Mouse (Mus musculus) stomach, embryonic 14.5 days (tissue): ENCODE measurements around the gene Adssl1. TPM values are rescaled to one million over a fixed set of nuclear protein-coding genes. Genes with fewer than 3 reads are reported as not detected.
A peak's percentile ranks its signal among the peaks of the same experiment; 100 is the strongest.

Experiments
- ATAC-seq: fragments of 200-750 bp; cut with Nextera tagmentation; 2 replicates; pipeline ENCODE4 v1.8.0; 2017; ENCODE audit warnings: low read depth, moderate TSS enrichment; ENCODE audit not compliant: insufficient number of reproducible peaks, insufficient read depth, low FRiP score
- H3K27ac ChIP-seq: fragments of 300-500 bp; sonication (generic); 2 replicates; pipeline ENCODE4 v1.5.1; 2014; ENCODE audit warnings: mild to moderate bottlenecking, low read length, moderate library complexity, mixed read lengths
- H3K27me3 ChIP-seq: fragments of 300-500 bp; sonication (generic); 2 replicates; pipeline ENCODE4 v1.6.1; 2014; ENCODE audit warnings: low read length, control low read depth, mixed read lengths; ENCODE audit not compliant: control insufficient read depth, insufficient read depth
- H3K36me3 ChIP-seq: fragments of 300-500 bp; sonication (generic); 2 replicates; pipeline ENCODE4 v1.6.1; 2014; ENCODE audit warnings: mild to moderate bottlenecking, control low read depth, low read length, moderate library complexity, mixed read lengths; ENCODE audit not compliant: control insufficient read depth, insufficient read depth
- H3K4me1 ChIP-seq: fragments of 300-500 bp; sonication (generic); 2 replicates; pipeline ENCODE4 v1.6.1; 2014; ENCODE audit warnings: low read length, control low read depth, mixed read lengths; ENCODE audit not compliant: control insufficient read depth, insufficient read depth
- H3K4me2 ChIP-seq: fragments of 300-500 bp; sonication (generic); replicated peaks from 2 replicates; pipeline ENCODE4 v1.6.1; 2014; ENCODE audit warnings: low read depth, low read length, control low read depth
- H3K4me3 ChIP-seq: fragments of 300-500 bp; sonication (generic); 2 replicates; pipeline ENCODE4 v1.5.1; 2014; ENCODE audit warnings: low read depth, low read length, control low read depth
- H3K9ac ChIP-seq: fragments of 300-500 bp; sonication (generic); replicated peaks from 2 replicates; pipeline ENCODE4 v1.6.1; 2014; ENCODE audit warnings: low read depth, mild to moderate bottlenecking, control low read depth, low read length, moderate library complexity, mixed read lengths
- H3K9me3 ChIP-seq: fragments of 300-500 bp; sonication (generic); 2 replicates; pipeline ENCODE4 v1.6.1; 2016; ENCODE audit warnings: low read depth, low read length, control low read depth; ENCODE audit not compliant: control insufficient read depth
- WGBS: fragments of 180-500 bp; shearing (Covaris S2); extraction: QIAGEN DNeasy Blood & Tissue Kit; methylation state at CpG from one replicate; pipeline ENCODE4 v1.1.7; 2014; 5-methylcytosine and 5-hydroxymethylcytosine counted together
- polyA plus RNA-seq: library from polyadenylated mRNA; unstranded; fragments of >200 nt; fragmentation: Nextera tagmentation; extraction: Ambion mirVana; gene quantifications from 2 replicates; pipeline ENCODE4 v1.2.1, GENCODE M21; 2014

The Adssl1 gene
- polyA plus RNA-seq, 1 experiment from 2014 or later: 3.1 TPM

- no peak overlapping the region for H3K4me3 ChIP-seq
- no peak overlapping the region for H3K9ac ChIP-seq
- H3K27ac ChIP-seq: peak overlapping the region; percentile 52; the same call in 1 of the 2 replicates
- peaks cover 29% of the 10 kb centered on the region for H3K4me1 ChIP-seq
- no peak for ATAC-seq
- H3K36me3 ChIP-seq: no peaks in the 10 kb centered on the region
- no peaks in the 10 kb centered on the region for H3K27me3 ChIP-seq
- no peak overlapping the region for H3K4me2 ChIP-seq
- WGBS: 52% methylated on average over 11 of the region's 11 CpGs
- no peaks in the 10 kb centered on the region for H3K9me3 ChIP-seq
Measured at GRCm38 (mm10) chr12:112632084-112632777, 12.4 kb downstream of the Adssl1 start.

GRCm38 (mm10) chr12:112632907-112633306, 13.1 kb downstream of the Adssl1 start:
- H3K36me3 ChIP-seq: no peaks in the 10 kb centered on the region
- H3K4me3 ChIP-seq: no peak overlapping the region
- H3K27me3 ChIP-seq: no peaks in the 10 kb centered on the region
- ATAC-seq: no peak
- 71% methylated on average over 5 of the region's 5 CpGs for WGBS
- H3K9ac ChIP-seq: no peak overlapping the region
- no peak overlapping the region for H3K27ac ChIP-seq
- no peaks in the 10 kb centered on the region for H3K9me3 ChIP-seq
- H3K4me1 ChIP-seq: peaks cover 29% of the 10 kb centered on the region
- H3K4me2 ChIP-seq: no peak overlapping the region

- no peak; the same call in 1 of the 2 replicates for ATAC-seq
- no peak overlapping the region for H3K9ac ChIP-seq
- WGBS: 49% methylated on average over 9 of the region's 9 CpGs
- H3K9me3 ChIP-seq: no peaks in the 10 kb centered on the region
- H3K4me1 ChIP-seq: peaks cover 24% of the 10 kb centered on the region
- no peak overlapping the region for H3K4me3 ChIP-seq
- H3K27ac ChIP-seq: no peak overlapping the region
- H3K27me3 ChIP-seq: no peaks in the 10 kb centered on the region
- no peak overlapping the region for H3K4me2 ChIP-seq
- H3K36me3 ChIP-seq: no peaks in the 10 kb centered on the region
Measured at GRCm38 (mm10) chr12:112633686-112634085, 13.8 kb downstream of the Adssl1 start.

GRCm38 (mm10) chr12:112639526-112639925, 19.7 kb downstream of the Adssl1 start:
- no peak for ATAC-seq
- H3K27me3 ChIP-seq: no peaks in the 10 kb centered on the region
- no peak overlapping the region for H3K4me3 ChIP-seq
- H3K27ac ChIP-seq: no peak overlapping the region
- no peak overlapping the region for H3K9ac ChIP-seq
- no peak overlapping the region for H3K4me2 ChIP-seq
- H3K9me3 ChIP-seq: no peaks in the 10 kb centered on the region
- 82% methylated on average over 10 of the region's 10 CpGs for WGBS
- H3K4me1 ChIP-seq: no peaks in the 10 kb centered on the region
- H3K36me3 ChIP-seq: no peaks in the 10 kb centered on the region

GRCm38 (mm10) chr12:112643126-112643525, 23.3 kb downstream of the Adssl1 start:
- Histone ChIP-seq H3K36me3 (peaks cover 5% of the 10 kb centered on the region), H3K27ac (no peak overlapping the region), H3K9me3 (no peaks in the 10 kb centered on the region), H3K9ac (no peak overlapping the region), H3K27me3 (no peaks in the 10 kb centered on the region), H3K4me1 (peaks cover 11% of the 10 kb centered on the region), H3K4me2 (no peak overlapping the region), H3K4me3 (no peak overlapping the region)
- WGBS: 90% methylated on average over 6 of the region's 6 CpGs
- ATAC-seq: no peak

- H3K4me2 ChIP-seq: peak within 1 kb of the TSS; percentile 88
- H3K4me1 ChIP-seq: peaks cover 11% of the 10 kb centered on the region
- WGBS: 2% methylated on average over 46 of the region's 46 CpGs
- H3K9me3 ChIP-seq: no peaks in the 10 kb centered on the region
- H3K36me3 ChIP-seq: peaks cover 13% of the 10 kb centered on the region
- ATAC-seq: peak; percentile 97
- peak within 1 kb of the TSS; percentile 74 for H3K9ac ChIP-seq
- no peaks in the 10 kb centered on the region for H3K27me3 ChIP-seq
- H3K27ac ChIP-seq: peak within 1 kb of the TSS; percentile 85
- peak within 1 kb of the TSS; percentile 85 for H3K4me3 ChIP-seq
Measured at GRCm38 (mm10) chr12:112644180-112644854, 24.5 kb downstream of the Adssl1 start, which contains the start of gene Siva1. Siva1 (plus strand) TSS chr12:112644679.

- under 1% methylated on average over 75 of the region's 75 CpGs for WGBS
Measured at GRCm38 (mm10) chr12:112644855-112645506, 25.1 kb downstream of the Adssl1 start.

GRCm38 (mm10) chr12:112646139-112646538, 26.3 kb downstream of the Adssl1 start:
- Histone ChIP-seq H3K9me3 (no peaks in the 10 kb centered on the region), H3K4me3 (peak overlapping the region; percentile 85)

More at GRCm38 (mm10) chr12:112644855-112645506, 25.1 kb downstream of the Adssl1 start:
- Histone ChIP-seq H3K9me3 (no peaks in the 10 kb centered on the region), H3K27me3 (no peaks in the 10 kb centered on the region), H3K36me3 (peaks cover 16% of the 10 kb centered on the region), H3K4me1 (peaks cover 11% of the 10 kb centered on the region), H3K27ac (peak overlapping the region; percentile 85), H3K4me2 (peak overlapping the region; percentile 88), H3K9ac (peak overlapping the region; percentile 74), H3K4me3 (peak overlapping the region; percentile 85)
- ATAC-seq: no peak

More at GRCm38 (mm10) chr12:112646139-112646538, 26.3 kb downstream of the Adssl1 start:
- H3K4me1 ChIP-seq: peaks cover 11% of the 10 kb centered on the region
- peaks cover 22% of the 10 kb centered on the region for H3K36me3 ChIP-seq
- H3K9ac ChIP-seq: peak overlapping the region; percentile 74; the same call in 1 of the 2 replicates
- no peaks in the 10 kb centered on the region for H3K27me3 ChIP-seq
- H3K4me2 ChIP-seq: peak overlapping the region; percentile 88
- H3K27ac ChIP-seq: peak overlapping the region; percentile 10; the same call in 1 of the 2 replicates
- ATAC-seq: no peak
- 39% methylated on average over 6 of the region's 6 CpGs for WGBS
